Comparison of ENCODE assay signal across 26 mouse cellular contexts in genomic region chr10:99113533-99113932, GRCm38 (mm10). TPM values are rescaled to one million over a fixed set of nuclear protein-coding genes. Genes with fewer than 3 reads are reported as not detected.
DNase-seq lines count a peak whose midpoint lies in the region; ATAC-seq lines count a peak whose summit lies in the region.
"Had no signal": no experiment of that assay in that cellular context is flagged by ENCODE, and none has a peak within 500 bp of the region (broad histone marks: within the 10 kb centered on the region; RNA-seq: fewer than 3 reads in every experiment).

No protein-coding gene starts in this region.

- H3K4me1 ChIP-seq in intestine, embryonic 15.5 days (replicated peaks): peaks cover 37% of the 10 kb centered on the region
- H3K4me1 ChIP-seq in stomach, embryonic 14.5 days (ENCODE audit: control insufficient read depth, insufficient read depth, low read length): peaks cover 21% of the 10 kb centered on the region
- H3K4me1 ChIP-seq in forebrain, embryonic 14.5 days (ENCODE audit: control insufficient read depth, insufficient read depth, low read length): peaks cover 1% of the 10 kb centered on the region; the same call in 1 of the 2 replicates
- peaks cover 29% of the 10 kb centered on the region for H3K4me1 ChIP-seq in forebrain, embryonic 13.5 days

- DNase-seq in ES-CJ7 (ENCODE audit: low read depth, low spot score): peak; percentile 58
- DNase-seq in forebrain, embryonic 14.5 days (ENCODE audit: low spot score): no peak
- no peak for DNase-seq in heart, postnatal 4 days
- DNase-seq: adrenal gland, postnatal 14 days; cerebellum, adult 11-12 months; cerebellum, adult 9-10 months; cerebellum, postnatal 25 days; gastrocnemius, postnatal 10 days had no signal

- no peak overlapping the region for H3K9ac ChIP-seq in intestine, embryonic 15.5 days
- H3K9ac ChIP-seq in stomach, embryonic 14.5 days (replicated peaks; ENCODE audit: low read depth, low read length): no peak overlapping the region
- no peak overlapping the region for H3K9ac ChIP-seq in forebrain, embryonic 14.5 days (ENCODE audit: low read length)
- no peak overlapping the region for H3K9ac ChIP-seq in forebrain, embryonic 13.5 days
- H3K9ac ChIP-seq: embryonic facial prominence, embryonic 12.5 days; heart, embryonic 13.5 days; hindbrain, embryonic 13.5 days had no signal

- WGBS in intestine, embryonic 15.5 days: 25% methylated on average over 3 of the region's 3 CpGs
- 36% methylated on average over 3 of the region's 3 CpGs for WGBS in stomach, embryonic 14.5 days
- WGBS in forebrain, embryonic 14.5 days: 76% methylated on average over 3 of the region's 3 CpGs
- WGBS in forebrain, embryonic 13.5 days: 63% methylated on average over 3 of the region's 3 CpGs

- H3K4me3 ChIP-seq in intestine, embryonic 15.5 days (replicated peaks): no peak overlapping the region
- H3K4me3 ChIP-seq in stomach, embryonic 14.5 days (ENCODE audit: low read depth, low read length): no peak overlapping the region
- no peak overlapping the region for H3K4me3 ChIP-seq in forebrain, embryonic 14.5 days (ENCODE audit: low read depth, low read length)
- H3K4me3 ChIP-seq in forebrain, embryonic 13.5 days: no peak overlapping the region
- H3K4me3 ChIP-seq: embryonic facial prominence, embryonic 12.5 days; heart, embryonic 13.5 days; hindbrain, embryonic 13.5 days had no signal

- H3K27ac ChIP-seq in intestine, embryonic 15.5 days: peak overlapping the region; percentile 82; the same call in 1 of the 2 replicates
- peak overlapping the region; percentile 3; the same call in 1 of the 2 replicates for H3K27ac ChIP-seq in stomach, embryonic 14.5 days (ENCODE audit: low read length)
- no peak overlapping the region for H3K27ac ChIP-seq in forebrain, embryonic 14.5 days (ENCODE audit: low read depth, low read length)
- no peak overlapping the region for H3K27ac ChIP-seq in forebrain, embryonic 13.5 days
- H3K27ac ChIP-seq: embryonic facial prominence, embryonic 12.5 days; heart, embryonic 13.5 days; hindbrain, embryonic 13.5 days; hindbrain, postnatal 0 days had no signal

- peak overlapping the region; percentile 35; the same call in 1 of the 2 replicates for H3K4me2 ChIP-seq in intestine, embryonic 15.5 days (replicated peaks)
- H3K4me2 ChIP-seq in stomach, embryonic 14.5 days (replicated peaks; ENCODE audit: low read depth, low read length): no peak overlapping the region
- no peak overlapping the region for H3K4me2 ChIP-seq in forebrain, embryonic 14.5 days (ENCODE audit: low read length)
- no peak overlapping the region for H3K4me2 ChIP-seq in forebrain, embryonic 13.5 days
- H3K4me2 ChIP-seq: embryonic facial prominence, embryonic 12.5 days; heart, embryonic 13.5 days; hindbrain, embryonic 13.5 days had no signal

- H3K9me3 ChIP-seq in intestine, embryonic 15.5 days: peaks cover 5% of the 10 kb centered on the region; the same call in 1 of the 2 replicates
- no peaks in the 10 kb centered on the region for H3K9me3 ChIP-seq in stomach, embryonic 14.5 days (ENCODE audit: control insufficient read depth, low read depth, low read length)
- no peaks in the 10 kb centered on the region for H3K9me3 ChIP-seq in forebrain, embryonic 14.5 days (replicated peaks; ENCODE audit: control insufficient read depth, low read length)
- no peaks in the 10 kb centered on the region for H3K9me3 ChIP-seq in forebrain, embryonic 13.5 days (replicated peaks)
- H3K9me3 ChIP-seq: embryonic facial prominence, embryonic 12.5 days; heart, embryonic 13.5 days; hindbrain, embryonic 13.5 days had no signal

- no peak for ATAC-seq in intestine, embryonic 15.5 days
- ATAC-seq in stomach, embryonic 14.5 days (ENCODE audit: insufficient number of reproducible peaks, insufficient read depth, low FRiP score, low read depth): no peak
- no peak for ATAC-seq in forebrain, embryonic 14.5 days
- ATAC-seq in forebrain, embryonic 13.5 days: no peak
- ATAC-seq: activated CD4-positive, CD25-positive, alpha-beta regulatory T cell, adult 4 months; hindbrain, postnatal 0 days had no signal

- H3K27me3 ChIP-seq in intestine, embryonic 15.5 days (replicated peaks): no peaks in the 10 kb centered on the region
- no peaks in the 10 kb centered on the region for H3K27me3 ChIP-seq in stomach, embryonic 14.5 days (ENCODE audit: control insufficient read depth, insufficient read depth, low read length)
- no peaks in the 10 kb centered on the region for H3K27me3 ChIP-seq in forebrain, embryonic 14.5 days (replicated peaks; ENCODE audit: control insufficient read depth, insufficient read depth, low read length)
- no peaks in the 10 kb centered on the region for H3K27me3 ChIP-seq in forebrain, embryonic 13.5 days
- H3K27me3 ChIP-seq: CH12.LX; embryonic facial prominence, embryonic 12.5 days; heart, embryonic 13.5 days; hindbrain, embryonic 13.5 days had no signal

- H3K36me3 ChIP-seq in intestine, embryonic 15.5 days: peaks cover 7% of the 10 kb centered on the region; the same call in 1 of the 2 replicates
- peaks cover 7% of the 10 kb centered on the region; the same call in 1 of the 2 replicates for H3K36me3 ChIP-seq in stomach, embryonic 14.5 days (ENCODE audit: control insufficient read depth, insufficient read depth, low read length)
- H3K36me3 ChIP-seq in forebrain, embryonic 14.5 days (ENCODE audit: control insufficient read depth, insufficient read depth, low read length): peaks cover 24% of the 10 kb centered on the region
- H3K36me3 ChIP-seq in forebrain, embryonic 13.5 days (ENCODE audit: poor library complexity, severe bottlenecking): peaks cover 23% of the 10 kb centered on the region

RNA-seq across cellular contexts. Expression of gene Galnt4, which starts 5.6 kb away (rescaled TPM):
- 20.0 and 21.7 TPM in 2 replicates for polyA plus RNA-seq in intestine, embryonic 15.5 days (2015; fragmentation: Nextera tagmentation; extraction: Ambion mirVana)
- polyA plus RNA-seq in stomach, embryonic 14.5 days (2014; fragmentation: Nextera tagmentation; extraction: Ambion mirVana): 27.1 and 31.5 TPM in 2 replicates
- polyA plus RNA-seq in forebrain, embryonic 14.5 days (2014; fragmentation: Nextera tagmentation; extraction: Ambion mirVana): 2.3 and 3.2 TPM in 2 replicates
- polyA plus RNA-seq in forebrain, embryonic 13.5 days (2015; fragmentation: Nextera tagmentation; extraction: Ambion mirVana): 2.4 and 3.1 TPM in 2 replicates
- total RNA-seq in heart, postnatal 4 days (2021): 1 to 10 TPM; 6.1 to 6.3 TPM

RNA-seq across cellular contexts. Expression of gene Poc1b, which starts 6.7 kb away (rescaled TPM):
- polyA plus RNA-seq in intestine, embryonic 15.5 days (2015; fragmentation: Nextera tagmentation; extraction: Ambion mirVana): 21.2 and 23.3 TPM in 2 replicates
- polyA plus RNA-seq in stomach, embryonic 14.5 days (2014; fragmentation: Nextera tagmentation; extraction: Ambion mirVana): 24.9 and 27.4 TPM in 2 replicates
- polyA plus RNA-seq in forebrain, embryonic 14.5 days (2014; fragmentation: Nextera tagmentation; extraction: Ambion mirVana): 20.4 and 20.8 TPM in 2 replicates
- 16.0 and 17.3 TPM in 2 replicates for polyA plus RNA-seq in forebrain, embryonic 13.5 days (2015; fragmentation: Nextera tagmentation; extraction: Ambion mirVana)
- 10 to 100 TPM in 1 of 2 experiments, 1 to 10 TPM in 1; 8.6 to 11.2 TPM for total RNA-seq in heart, postnatal 4 days (2021)

RNA-seq across cellular contexts. Expression of gene Phxr2, which starts 12.6 kb away (rescaled TPM):
- polyA plus RNA-seq in intestine, embryonic 15.5 days (2015; fragmentation: Nextera tagmentation; extraction: Ambion mirVana): not detected in 2 replicates
- polyA plus RNA-seq in stomach, embryonic 14.5 days (2014; fragmentation: Nextera tagmentation; extraction: Ambion mirVana): not detected in 2 replicates
- polyA plus RNA-seq in forebrain, embryonic 14.5 days (2014; fragmentation: Nextera tagmentation; extraction: Ambion mirVana): not detected in 2 replicates
- polyA plus RNA-seq in forebrain, embryonic 13.5 days (2015; fragmentation: Nextera tagmentation; extraction: Ambion mirVana): 0.15 TPM in 1 of 2 replicates, not detected in the other
- total RNA-seq in heart, postnatal 4 days (2021): not detected
- total RNA-seq: adrenal gland, adult 18-20 months; adrenal gland, postnatal 14 days; CH12.LX; gastrocnemius, postnatal 10 days; hematopoietic stem cell, adult 5-6 weeks; hindbrain, postnatal 0 days; MEL had no signal
- polyA plus RNA-seq: cortical plate, adult 2 months; forebrain, embryonic 11.5 days; frontal cortex, adult 2 months; gonadal fat pad, adult 2 months; heart, embryonic 13.5 days; heart, postnatal 0 days; hindbrain, embryonic 13.5 days; hindbrain, postnatal 0 days; intestine, embryonic 14.5 days had no signal

Comparison
In these comparisons a context has a peak if more than half of its experiments do, and no peak if none do; other contexts are left out.
1. H3K27ac ChIP-seq: peak in intestine, embryonic 15.5 days (single experiment) and stomach, embryonic 14.5 days (single experiment); none in forebrain, embryonic 14.5 days (single experiment) and forebrain, embryonic 13.5 days (single experiment).